Mouse (Mus musculus) forebrain, embryonic 15.5 days (tissue): ENCODE results near the gene Cdh12. TPM values are rescaled to one million over a fixed set of nuclear protein-coding genes. Genes with fewer than 3 reads are reported as not detected.
A peak's percentile ranks its signal among the peaks of the same experiment; 100 is the strongest.
"Not testable (repeated sequence)": the region's sequence is repeated elsewhere in the genome, so short reads cannot be mapped to it uniquely, and the experiment has no call there.

Source experiments
- ATAC-seq: fragments of 200-750 bp; cut with Nextera tagmentation; replicated peaks from 2 replicates; pipeline ENCODE4 v1.8.0; 2017; ENCODE audit warnings: mild to moderate bottlenecking, moderate TSS enrichment, moderate library complexity
- H3K27ac ChIP-seq: fragments of 300-500 bp; sonication (generic); replicated peaks from 2 replicates; pipeline ENCODE4 v1.5.1; 2015; ENCODE audit warnings: mild to moderate bottlenecking, inconsistent platforms
- H3K27me3 ChIP-seq: fragments of 300-500 bp; sonication (generic); 2 replicates; pipeline ENCODE4 v1.6.1; 2015; ENCODE audit warnings: inconsistent platforms
- H3K36me3 ChIP-seq: fragments of 300-500 bp; sonication (generic); 2 replicates; pipeline ENCODE4 v1.6.1; 2015; ENCODE audit warnings: mild to moderate bottlenecking, inconsistent platforms
- H3K4me1 ChIP-seq: fragments of 300-500 bp; sonication (generic); 2 replicates; pipeline ENCODE4 v1.6.1; 2015; ENCODE audit warnings: inconsistent platforms
- H3K4me2 ChIP-seq: fragments of 300-500 bp; sonication (generic); replicated peaks from 2 replicates; pipeline ENCODE4 v1.6.1; 2015; ENCODE audit warnings: mild to moderate bottlenecking, inconsistent platforms
- H3K4me3 ChIP-seq: fragments of 300-500 bp; sonication (generic); 2 replicates; pipeline ENCODE4 v1.5.1; 2015; ENCODE audit warnings: mild to moderate bottlenecking, inconsistent platforms
- H3K9ac ChIP-seq: fragments of 300-500 bp; sonication (generic); replicated peaks from 2 replicates; pipeline ENCODE4 v1.6.1; 2015; ENCODE audit warnings: mild to moderate bottlenecking, inconsistent platforms
- H3K9me3 ChIP-seq: fragments of 300-500 bp; sonication (generic); 2 replicates; pipeline ENCODE4 v1.6.1; 2016; ENCODE audit warnings: inconsistent platforms
- WGBS: fragments of 180-500 bp; shearing (Covaris S2); methylation state at CpG from one replicate; pipeline ENCODE4 v1.1.7; 2015; ENCODE audit warnings: mixed read lengths; 5-methylcytosine and 5-hydroxymethylcytosine counted together
- polyA plus RNA-seq: library from polyadenylated mRNA; unstranded; fragments of >200 nt; fragmentation: Nextera tagmentation; extraction: Ambion mirVana; gene quantifications from 2 replicates; pipeline ENCODE4 v1.2.1, GENCODE M21; 2015

Cdh12 gene
- polyA plus RNA-seq, 1 experiment from 2014 or later: 5.6 TPM

- H3K27me3 ChIP-seq: no peaks in the 10 kb centered on the region
Observed at GRCm38 (mm10) chr15:21130660-21131059, 681.6 kb downstream of the Cdh12 start.

GRCm38 (mm10) chr15:21132999-21133398, 683.9 kb downstream of the Cdh12 start:
- H3K36me3 ChIP-seq: no peaks in the 10 kb centered on the region
- H3K4me1 ChIP-seq: 0 out of 2 replicates have a peak, but pooled peaks cover 2% of the 10 kb centered on the region
- no peak overlapping the region for H3K4me2 ChIP-seq
- no peak overlapping the region for H3K27ac ChIP-seq
- H3K27me3 ChIP-seq: no peaks in the 10 kb centered on the region
- H3K9ac ChIP-seq: no peak overlapping the region
- H3K4me3 ChIP-seq: no peak overlapping the region
- H3K9me3 ChIP-seq: no peaks in the 10 kb centered on the region
- no peak for ATAC-seq

More at GRCm38 (mm10) chr15:21130660-21131059, 681.6 kb downstream of the Cdh12 start:
- Histone ChIP-seq H3K9ac (no peak overlapping the region), H3K9me3 (no peaks in the 10 kb centered on the region), H3K4me2 (no peak overlapping the region), H3K27ac (no peak overlapping the region), H3K4me3 (no peak overlapping the region), H3K4me1 (0 out of 2 replicates have a peak, but pooled peaks cover 2% of the 10 kb centered on the region), H3K36me3 (no peaks in the 10 kb centered on the region)
- no peak for ATAC-seq

GRCm38 (mm10) chr15:21146896-21147295, 697.8 kb downstream of the Cdh12 start:
- Histone ChIP-seq H3K4me2 (no peak overlapping the region), H3K27me3 (no peaks in the 10 kb centered on the region), H3K27ac (no peak overlapping the region), H3K9ac (no peak overlapping the region), H3K9me3 (0 out of 2 replicates have a peak, but pooled peaks cover 4% of the 10 kb centered on the region), H3K36me3 (no peaks in the 10 kb centered on the region), H3K4me3 (no peak overlapping the region), H3K4me1 (no peaks in the 10 kb centered on the region)
- ATAC-seq: no peak
- WGBS: 76% methylated on average over 4 of the region's 4 CpGs

GRCm38 (mm10) chr15:21153602-21154001, 704.5 kb downstream of the Cdh12 start:
- Histone ChIP-seq H3K9me3 (no peaks in the 10 kb centered on the region), H3K4me2 (no peak overlapping the region), H3K4me1 (no peaks in the 10 kb centered on the region), H3K9ac (no peak overlapping the region), H3K27me3 (no peaks in the 10 kb centered on the region), H3K36me3 (no peaks in the 10 kb centered on the region), H3K4me3 (no peak overlapping the region), H3K27ac (no peak overlapping the region)
- 89% methylated on average over 3 of the region's 3 CpGs for WGBS
- ATAC-seq: no peak

DNA sequence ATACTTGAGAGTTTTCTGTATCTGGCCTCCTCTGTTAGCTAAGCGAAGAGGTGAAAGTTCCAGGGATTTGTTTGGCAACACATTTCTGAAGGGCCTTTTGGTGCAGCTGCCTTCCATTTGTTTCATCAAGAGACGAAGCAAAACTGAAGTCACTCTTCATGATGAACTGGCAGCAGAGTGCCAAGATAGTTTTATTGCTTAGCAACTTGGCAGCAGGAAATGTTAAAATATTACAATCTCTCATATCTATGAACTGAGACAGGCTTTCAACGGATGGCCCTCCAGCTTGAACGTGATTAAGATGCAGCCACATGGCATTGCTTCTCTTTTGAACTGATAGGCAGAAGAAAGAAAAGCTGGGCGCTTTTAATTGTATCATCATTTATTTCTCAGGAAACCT, 730.7 kb downstream of the Cdh12 start:
- H3K9me3 ChIP-seq: no peaks in the 10 kb centered on the region
- no peaks in the 10 kb centered on the region for H3K27me3 ChIP-seq
- peak; percentile 95 for ATAC-seq
- no peak overlapping the region for H3K4me3 ChIP-seq
- no peaks in the 10 kb centered on the region for H3K36me3 ChIP-seq
- WGBS: 41% methylated on average over 5 of the region's 5 CpGs
- no peak overlapping the region for H3K9ac ChIP-seq
- H3K27ac ChIP-seq: peak overlapping the region; percentile 74
- 0 out of 2 replicates have a peak, but pooled peaks cover 5% of the 10 kb centered on the region for H3K4me1 ChIP-seq
- no peak overlapping the region for H3K4me2 ChIP-seq

GRCm38 (mm10) chr15:21180191-21180590, 731.1 kb downstream of the Cdh12 start:
- Histone ChIP-seq H3K4me2 (no peak overlapping the region), H3K9me3 (no peaks in the 10 kb centered on the region), H3K27me3 (no peaks in the 10 kb centered on the region), H3K27ac (peak overlapping the region; percentile 74), H3K4me1 (0 out of 2 replicates have a peak, but pooled peaks cover 5% of the 10 kb centered on the region), H3K36me3 (no peaks in the 10 kb centered on the region), H3K9ac (no peak overlapping the region), H3K4me3 (no peak overlapping the region)
- ATAC-seq: peak; percentile 92
- 42% methylated on average over 4 of the region's 4 CpGs for WGBS

GRCm38 (mm10) chr15:21185799-21186198, 736.7 kb downstream of the Cdh12 start:
- Histone ChIP-seq H3K4me2 (no peak overlapping the region), H3K27ac (no peak overlapping the region), H3K9me3 (no peaks in the 10 kb centered on the region), H3K36me3 (no peaks in the 10 kb centered on the region), H3K4me1 (no peaks in the 10 kb centered on the region), H3K9ac (no peak overlapping the region), H3K4me3 (no peak overlapping the region), H3K27me3 (no peaks in the 10 kb centered on the region)
- no peak for ATAC-seq
- WGBS: 51% methylated on average over 1 of the region's 1 CpGs

DNA sequence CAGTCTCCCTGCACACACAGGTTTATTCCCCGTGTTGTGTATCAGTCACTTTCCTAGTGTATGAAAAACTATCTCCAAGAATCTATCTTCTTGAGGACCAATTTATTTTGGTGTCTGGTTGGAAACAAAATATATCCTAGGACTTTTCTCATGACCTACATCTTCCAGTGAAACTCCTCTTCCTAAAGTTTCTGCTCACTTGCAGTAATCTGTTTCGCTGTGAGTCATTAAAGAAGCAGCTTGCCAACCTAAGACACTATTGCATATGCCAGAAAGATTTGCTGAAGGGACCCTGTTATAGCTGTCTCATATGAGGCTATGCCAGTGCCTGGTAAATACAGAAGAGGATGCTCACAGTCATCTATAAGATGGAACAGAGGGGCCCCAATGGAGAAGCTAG, 761.0 kb downstream of the Cdh12 start:
- H3K27ac ChIP-seq, H3K36me3 ChIP-seq, H3K4me1 ChIP-seq, H3K4me2 ChIP-seq, H3K27me3 ChIP-seq, ATAC-seq, H3K9ac ChIP-seq, H3K4me3 ChIP-seq, H3K9me3 ChIP-seq: not testable (repeated sequence)
- 88% methylated on average over 2 of the region's 2 CpGs for WGBS

DNA sequence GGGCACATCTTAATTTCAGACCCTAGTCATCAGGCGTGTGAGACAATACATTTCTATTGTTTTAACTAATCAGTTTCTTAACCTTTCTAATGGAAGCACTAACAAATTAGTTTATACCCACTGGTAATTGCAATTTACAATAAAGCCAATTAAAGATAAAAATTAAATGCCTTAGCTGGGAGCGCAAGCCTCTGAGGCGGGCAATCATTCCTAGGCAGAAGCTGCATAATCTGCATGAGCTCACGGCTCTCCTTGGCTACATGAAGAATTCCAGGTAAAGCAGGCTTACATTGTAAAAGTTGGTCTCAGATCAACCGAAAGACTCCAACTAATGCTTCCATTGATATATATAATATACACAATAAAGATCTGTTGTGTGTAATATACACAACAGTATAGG, 773.9 kb downstream of the Cdh12 start:
- Histone ChIP-seq H3K4me3 (no peak overlapping the region), H3K9me3 (no peaks in the 10 kb centered on the region), H3K4me2 (no peak overlapping the region), H3K27ac (no peak overlapping the region), H3K27me3 (no peaks in the 10 kb centered on the region), H3K9ac (no peak overlapping the region), H3K4me1 (no peaks in the 10 kb centered on the region), H3K36me3 (no peaks in the 10 kb centered on the region)
- WGBS: 53% methylated on average over 5 of the region's 5 CpGs
- ATAC-seq: no peak

DNA sequence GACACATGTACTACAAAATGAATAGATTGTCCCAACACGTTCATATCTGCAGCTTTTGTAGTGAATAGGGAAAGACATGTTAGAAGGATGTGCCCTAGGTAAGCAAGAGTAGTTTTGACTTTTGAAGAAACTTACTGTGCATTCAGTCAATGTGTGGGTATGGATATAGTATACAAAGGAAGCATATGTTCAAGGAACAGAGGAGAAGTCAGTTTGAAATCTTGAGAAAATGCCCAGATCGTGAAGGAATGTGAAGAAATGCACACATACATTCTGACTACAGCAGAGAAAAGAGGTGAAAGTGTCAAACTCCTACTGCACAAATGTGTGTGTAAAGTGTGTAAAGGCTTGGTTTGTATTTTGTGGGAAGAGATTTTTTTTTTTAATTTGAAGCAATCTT, 812.3 kb downstream of the Cdh12 start:
- no peaks in the 10 kb centered on the region for H3K9me3 ChIP-seq
- no peaks in the 10 kb centered on the region for H3K4me1 ChIP-seq
- H3K9ac ChIP-seq: no peak overlapping the region
- 87% methylated on average over 2 of the region's 2 CpGs for WGBS
- ATAC-seq: no peak
- no peak overlapping the region for H3K4me2 ChIP-seq
- no peaks in the 10 kb centered on the region for H3K36me3 ChIP-seq
- no peaks in the 10 kb centered on the region for H3K27me3 ChIP-seq
- H3K4me3 ChIP-seq: no peak overlapping the region
- H3K27ac ChIP-seq: no peak overlapping the region

GRCm38 (mm10) chr15:21269856-21270255, 820.8 kb downstream of the Cdh12 start:
- ATAC-seq: no peak
- H3K4me3 ChIP-seq: no peak overlapping the region
- no peaks in the 10 kb centered on the region for H3K27me3 ChIP-seq
- no peaks in the 10 kb centered on the region for H3K4me1 ChIP-seq
- 99% methylated on average over 1 of the region's 1 CpGs for WGBS
- H3K4me2 ChIP-seq: no peak overlapping the region
- H3K9ac ChIP-seq: no peak overlapping the region
- H3K36me3 ChIP-seq: no peaks in the 10 kb centered on the region
- no peak overlapping the region for H3K27ac ChIP-seq
- no peaks in the 10 kb centered on the region for H3K9me3 ChIP-seq

GRCm38 (mm10) chr15:21297051-21297450, 848.0 kb downstream of the Cdh12 start:
- Histone ChIP-seq H3K4me3 (no peak overlapping the region), H3K27me3 (no peaks in the 10 kb centered on the region), H3K27ac (no peak overlapping the region), H3K36me3 (no peaks in the 10 kb centered on the region), H3K9ac (no peak overlapping the region), H3K9me3 (no peaks in the 10 kb centered on the region), H3K4me1 (no peaks in the 10 kb centered on the region), H3K4me2 (no peak overlapping the region)
- WGBS: 85% methylated on average over 1 of the region's 1 CpGs
- no peak for ATAC-seq

DNA sequence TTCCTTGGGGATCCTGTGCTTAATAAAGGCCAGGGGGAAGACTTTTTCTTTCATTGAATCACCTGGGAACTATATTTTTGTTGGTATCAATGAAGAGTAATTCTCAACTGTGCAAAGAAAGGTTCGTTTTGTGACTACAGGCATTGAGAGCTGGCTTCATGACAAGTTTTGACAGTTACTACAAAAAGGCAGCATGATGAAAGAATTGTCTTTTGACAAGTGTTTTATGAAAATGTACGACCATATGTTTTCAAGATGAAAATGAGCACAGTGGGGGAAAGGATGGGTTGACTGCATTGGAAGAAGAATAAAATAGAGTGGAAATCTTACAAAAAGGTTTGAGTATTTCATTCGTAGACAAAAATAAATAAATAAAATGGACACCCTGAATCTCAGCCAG, 866.4 kb downstream of the Cdh12 start:
- no peak overlapping the region for H3K4me2 ChIP-seq
- no peaks in the 10 kb centered on the region for H3K27me3 ChIP-seq
- no peaks in the 10 kb centered on the region for H3K36me3 ChIP-seq
- WGBS: 36% methylated on average over 3 of the region's 3 CpGs
- no peak for ATAC-seq
- H3K9ac ChIP-seq: no peak overlapping the region
- no peaks in the 10 kb centered on the region for H3K9me3 ChIP-seq
- no peak overlapping the region for H3K4me3 ChIP-seq
- no peak overlapping the region for H3K27ac ChIP-seq
- H3K4me1 ChIP-seq: no peaks in the 10 kb centered on the region
